Mouse (Mus musculus) CH12.LX (cell line): ENCODE measurements around the gene 1700088E04Rik. TPM values are rescaled to one million over a fixed set of nuclear protein-coding genes. Genes with fewer than 3 reads are reported as not detected.

Source experiments
- DNase-seq: peaks from one replicate; pipeline ENCODE4 v3.0.0-alpha.2; 2013; ENCODE audit errors: extremely low read depth
- H3K27ac ChIP-seq: 2 replicates; pipeline ENCODE4 v1.5.1; 2012; ENCODE audit warnings: low read depth, mild to moderate bottlenecking, control low read depth, moderate library complexity; ENCODE audit not compliant: insufficient read depth
- H3K27me3 ChIP-seq: replicated peaks from 2 replicates; pipeline ENCODE3; 2012; ENCODE audit warnings: inconsistent platforms
- H3K36me3 ChIP-seq, 2 experiments: replicated peaks in 1 of 2; 2 replicates each; pipeline versions ENCODE3 to v1.6.1; 2012; ENCODE audit warnings: inconsistent platforms in 1 of 2, low read length in 1 of 2, mild to moderate bottlenecking in 1 of 2, mixed read lengths in 1 of 2, moderate library complexity in 1 of 2; ENCODE audit not compliant: control insufficient read depth in 1 of 2, insufficient read depth in 1 of 2
- H3K4me1 ChIP-seq, 2 experiments: 2 replicates each; pipeline ENCODE4 v1.6.1; 2012; ENCODE audit warnings: inconsistent platforms in 1 of 2, moderate library complexity in 1 of 2; ENCODE audit not compliant: insufficient read depth in 2 of 2, control insufficient read depth in 1 of 2
- H3K4me2 ChIP-seq: 2 replicates; pipeline ENCODE4 v1.6.1; 2012; ENCODE audit warnings: low read depth, mild to moderate bottlenecking, control low read depth; ENCODE audit not compliant: poor library complexity, insufficient read depth, severe bottlenecking
- H3K4me3 ChIP-seq, 3 experiments: fragments of 150-350 bp in 1 of 3; sonication (generic) in 1 of 3; replicated peaks in 1 of 3; 2 replicates each; pipeline versions ENCODE3 to v1.5.1; 2011 to 2012; ENCODE audit warnings: low read depth in 2 of 3, low read length in 2 of 3, mild to moderate bottlenecking in 2 of 3, moderate library complexity in 2 of 3, control low read depth in 1 of 3, improper control_type of control experiment in 1 of 3, inconsistent platforms in 1 of 3, mixed read lengths in 1 of 3; ENCODE audit not compliant: poor library complexity in 1 of 3
- H3K79me2 ChIP-seq: replicated peaks from 2 replicates; pipeline ENCODE4 v1.6.1; 2012; ENCODE audit warnings: mild to moderate bottlenecking, moderate library complexity; ENCODE audit not compliant: control insufficient read depth, poor library complexity, insufficient read depth, severe bottlenecking; ENCODE audit errors: extremely low read depth
- H3K9ac ChIP-seq: 2 replicates; pipeline ENCODE4 v1.6.1; 2012; ENCODE audit warnings: low read depth, mild to moderate bottlenecking, control low read depth, moderate library complexity; ENCODE audit not compliant: insufficient read depth
- H3K9me3 ChIP-seq: replicated peaks from 2 replicates; pipeline ENCODE3; 2012; ENCODE audit warnings: low read length, inconsistent platforms, mixed read lengths
- BHLHE40 ChIP-seq: IDR thresholded peaks from 2 replicates; pipeline ENCODE4 v1.6.1; 2011; ENCODE audit warnings: mild to moderate bottlenecking, low read depth, low read length, improper control_type of control experiment
- CHD2 ChIP-seq: IDR thresholded peaks from 2 replicates; pipeline ENCODE4 v1.6.1; 2011; ENCODE audit warnings: low read length, improper control_type of control experiment
- MAX ChIP-seq: IDR thresholded peaks from 2 replicates; pipeline ENCODE4 v1.6.1; 2011; ENCODE audit warnings: low read length, improper control_type of control experiment
- MXI1 ChIP-seq: IDR thresholded peaks from 2 replicates; pipeline ENCODE4 v1.6.1; 2011; ENCODE audit warnings: mild to moderate bottlenecking, low read depth, low read length, improper control_type of control experiment
- NELFE ChIP-seq: IDR thresholded peaks from 2 replicates; pipeline ENCODE4 v1.6.1; 2011; ENCODE audit warnings: low read depth, low read length, improper control_type of control experiment
- SIN3A ChIP-seq: IDR thresholded peaks from 2 replicates; pipeline ENCODE4 v1.6.1; 2012; ENCODE audit warnings: low read length, improper control_type of control experiment, inconsistent platforms
- TBP ChIP-seq: conservative IDR thresholded peaks from 2 replicates; pipeline ENCODE4 v1.6.1; 2011; ENCODE audit warnings: low read depth, low read length, improper control_type of control experiment
- TCF12 ChIP-seq: IDR thresholded peaks from 2 replicates; pipeline ENCODE4 v1.6.1; 2014; ENCODE audit warnings: low read depth, mild to moderate bottlenecking, inconsistent platforms, low read length, improper control_type of control experiment
- UBTF ChIP-seq: IDR thresholded peaks from 2 replicates; pipeline ENCODE4 v1.6.1; 2012; ENCODE audit warnings: low read depth, mild to moderate bottlenecking, inconsistent platforms, low read length, improper control_type of control experiment, moderate library complexity
- ZMIZ1 ChIP-seq: IDR thresholded peaks from 2 replicates; pipeline ENCODE4 v1.6.1; 2012; ENCODE audit warnings: low read depth, mild to moderate bottlenecking, inconsistent platforms, low read length, improper control_type of control experiment
- dilution Hi-C: fragments of 300-500 bp; cut with MboI; formaldehyde crosslinking; loops from 2 replicates; pipeline ENCODE4 v1.14.3; 2020; ENCODE audit warnings: low sequenced_read_pairs; ENCODE audit not compliant: extremely low pct_unique_long_range_greater_than_20kb, extremely low pct_ligation_motif_present
- in situ Hi-C: fragments of 300-500 bp; cut with MboI; formaldehyde crosslinking; loops from 3 replicates; pipeline ENCODE4 v1.14.3; 2019; ENCODE audit warnings: low sequenced_read_pairs, low pct_ligation_motif_present, low pct_unique_long_range_greater_than_20kb, mixed read lengths
- polyA plus RNA-seq: library from polyadenylated mRNA; unstranded; fragments of >175 nt; gene quantifications from 2 replicates; pipeline ENCODE4 v1.2.1, GENCODE M21; 2012; ENCODE audit warnings: low read depth; ENCODE audit not compliant: insufficient read length
- total RNA-seq, 2 experiments: library from RNA; depleted of rRNA; stranded (reverse); fragments of 300-350 nt in 1 of 2; fragments of >200 nt in 1 of 2; gene quantifications; 2 replicates each; pipeline ENCODE4 v1.2.3; 2012 to 2014

Gene 1700088E04Rik
- total and polyA plus RNA-seq, 3 experiments, result 1.0 to 4.2 (median 2.1) TPM

DNA sequence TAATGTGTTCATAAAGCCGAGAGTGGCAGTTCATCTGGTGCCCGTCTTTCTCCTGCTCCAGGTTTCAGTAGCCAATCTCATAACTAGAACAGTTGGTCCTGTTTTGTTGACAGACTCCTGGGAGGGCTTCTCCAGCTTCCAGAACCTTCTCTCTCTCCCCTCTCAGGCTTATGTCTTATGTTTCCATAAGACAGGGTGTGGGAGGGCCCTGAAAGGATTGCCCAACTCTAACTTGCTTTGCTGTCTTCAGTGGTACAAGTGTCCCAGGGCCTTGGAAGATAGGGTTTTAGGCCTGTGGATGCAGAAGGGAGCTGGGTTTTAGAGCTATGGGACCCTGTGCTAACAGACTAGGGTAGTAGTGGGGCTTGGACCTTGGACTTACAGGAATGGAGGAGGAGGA, 30.5 kb downstream of the 1700088E04Rik start:
- peak overlapping the region; percentile 77 for H3K9ac ChIP-seq
- H3K79me2 ChIP-seq, result peaks cover 13% of the 10 kb centered on the region; the same call in 1 of the 2 replicates
- H3K4me1 ChIP-seq, result peaks cover 9 to 34% of the 10 kb centered on the region in 2 experiments
- TF ChIP-seq ZMIZ1 (no peak), TBP (no peak), SIN3A (no peak)
- in situ Hi-C loops, result no loop called here
- H3K36me3 ChIP-seq, result peaks cover 16 to 42% of the 10 kb centered on the region in 2 experiments
- no peak overlapping the region for H3K27ac ChIP-seq
- H3K4me2 ChIP-seq, result peak overlapping the region; percentile 96
- no peak overlapping the region for H3K4me3 ChIP-seq
- dilution Hi-C loops, result no loop called here
- no peak for DNase-seq
- H3K9me3 ChIP-seq, result no peaks in the 10 kb centered on the region
- no peaks in the 10 kb centered on the region for H3K27me3 ChIP-seq

DNA sequence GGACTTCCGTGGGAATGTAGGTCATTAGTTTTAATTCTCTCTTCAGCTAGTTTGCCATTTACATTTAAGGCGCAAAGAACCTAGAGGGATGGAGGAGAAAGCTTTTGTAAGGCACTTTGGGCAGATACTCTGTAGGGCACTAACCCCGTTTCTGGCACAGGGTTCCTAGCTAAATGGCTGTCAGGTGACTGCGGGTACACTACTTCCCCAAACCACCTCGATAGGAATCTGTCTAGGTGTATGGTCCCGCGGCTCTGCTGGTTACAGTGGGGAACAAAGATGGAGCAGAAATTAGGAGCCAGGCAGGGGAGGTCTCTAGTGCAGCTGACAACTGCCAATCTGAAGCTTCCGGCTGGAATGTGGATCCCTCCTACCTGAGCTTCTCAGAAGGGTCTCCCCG, 31.0 kb downstream of the 1700088E04Rik start:
- no peak for TF ChIP-seq NELFE
- no peak for TF ChIP-seq TBP
- no peak for DNase-seq
- Histone ChIP-seq H3K4me3 (peak overlapping the region; percentile 86 to 88 (median 87)), H3K36me3 (peaks cover 11 to 37% of the 10 kb centered on the region in 2 experiments), H3K79me2 (peaks cover 13% of the 10 kb centered on the region; the same call in 1 of the 2 replicates), H3K9me3 (no peaks in the 10 kb centered on the region), H3K9ac (peak overlapping the region; percentile 77), H3K4me1 (peaks cover 9 to 34% of the 10 kb centered on the region in 2 experiments), H3K27me3 (no peaks in the 10 kb centered on the region), H3K27ac (no peak overlapping the region), H3K4me2 (peak overlapping the region; percentile 96)
- in situ Hi-C loops, result no loop called here
- dilution Hi-C loops, result no loop called here

DNA sequence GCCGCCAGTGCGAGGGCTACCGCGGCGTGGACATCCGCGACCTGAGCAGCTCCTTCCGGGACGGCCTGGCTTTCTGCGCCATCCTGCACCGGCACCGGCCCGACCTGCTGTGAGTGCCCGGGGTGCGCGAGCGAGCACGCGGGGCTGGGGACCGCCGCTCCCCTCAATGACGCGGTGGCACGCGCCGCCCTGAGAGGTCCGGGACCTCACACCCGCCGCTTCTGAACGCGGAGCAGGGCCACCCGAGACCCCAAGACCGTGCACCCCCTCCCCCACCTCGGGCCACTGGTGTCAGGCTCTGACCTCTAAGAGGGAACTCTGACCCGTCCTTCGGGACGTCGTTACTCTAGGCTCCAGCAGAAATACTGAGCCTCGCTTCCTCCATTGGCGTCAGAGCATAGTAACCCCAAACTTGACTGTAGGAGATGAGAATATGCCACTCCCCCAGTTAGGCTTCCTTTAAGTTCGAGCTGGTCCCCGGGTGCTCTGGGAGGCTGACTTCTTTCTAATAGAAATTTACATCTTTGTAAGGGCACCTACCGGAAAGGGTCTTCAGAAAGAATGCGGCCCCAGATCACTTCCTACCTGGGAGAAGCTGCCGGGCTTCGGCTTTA, 31.6 kb downstream of the 1700088E04Rik start:
- Histone ChIP-seq H3K4me1 (peaks cover 9 to 31% of the 10 kb centered on the region in 2 experiments), H3K27me3 (no peaks in the 10 kb centered on the region), H3K27ac (peak overlapping the region; percentile 18; the same call in 1 of the 2 replicates), H3K79me2 (peaks cover 13% of the 10 kb centered on the region; the same call in 1 of the 2 replicates), H3K9ac (peak overlapping the region; percentile 77), H3K36me3 (peaks cover 5 to 31% of the 10 kb centered on the region in 2 experiments), H3K9me3 (no peaks in the 10 kb centered on the region), H3K4me3 (peak overlapping the region; percentile 86 to 88 (median 87)), H3K4me2 (peak overlapping the region; percentile 96)
- TF ChIP-seq CHD2 (no peak), TCF12 (no peak), MAX (peak; percentile 40; the same call in 1 of the 2 replicates), BHLHE40 (peak; percentile 29; the same call in 1 of the 2 replicates), UBTF (0 out of 2 replicates have a peak, but pooled peaks have one; percentile 19), MXI1 (peak; percentile 82)
- peak; percentile 29 for DNase-seq
- dilution Hi-C loops, result no loop called here
- in situ Hi-C loops, result no loop called here
